Mouse (Mus musculus): ENCODE data around the gene Pank3.
"Not testable (repeated sequence)": the region's sequence is repeated elsewhere in the genome, so short reads cannot be mapped to it uniquely, and the experiment has no call there.

Gene Pank3

GRCm38 (mm10) chr11:35770741-35771504 is 1.6 kb downstream of the Pank3 start:
- in situ Hi-C loops (cut with MboI; ENCODE audit: low pct_unique_long_range_greater_than_20kb in 1 of 2, low sequenced_read_pairs in 2 of 2, unreplicated experiment in 1 of 2): no loop called here

- in situ Hi-C loops (cut with MboI; ENCODE audit: low pct_unique_long_range_greater_than_20kb in 1 of 2, low sequenced_read_pairs in 2 of 2, unreplicated experiment in 1 of 2): loop anchor here in 1 of 2 experiments (5.0 kb wide), 1 partner anchor 57 kb away; the partner anchor contains the start of gene Rars
These were observed 6.3 kb downstream of the Pank3 start for GRCm38 (mm10) chr11:35775606-35776005.

GRCm38 (mm10) chr11:35776452-35776851 is 7.2 kb downstream of the Pank3 start:
- in situ Hi-C loops (cut with MboI; ENCODE audit: low pct_unique_long_range_greater_than_20kb in 1 of 2, low sequenced_read_pairs in 2 of 2, unreplicated experiment in 1 of 2): loop anchor here in 1 of 2 experiments (5.0 kb wide), 1 partner anchor 56 kb away; the partner anchor contains the start of gene Rars

GRCm38 (mm10) chr11:35780336-35780735 is 11.1 kb downstream of the Pank3 start:
- in situ Hi-C loops (cut with MboI; ENCODE audit: low pct_unique_long_range_greater_than_20kb in 1 of 2, low sequenced_read_pairs in 2 of 2, unreplicated experiment in 1 of 2): no loop called here

GRCm38 (mm10) chr11:35782444-35782843 is 13.2 kb downstream of the Pank3 start:
- in situ Hi-C loops (cut with MboI; ENCODE audit: low pct_unique_long_range_greater_than_20kb in 1 of 2, low sequenced_read_pairs in 2 of 2, unreplicated experiment in 1 of 2): no loop called here

GRCm38 (mm10) chr11:35783038-35783437 is 13.8 kb downstream of the Pank3 start:
- in situ Hi-C loops (cut with MboI; ENCODE audit: low pct_unique_long_range_greater_than_20kb in 1 of 2, low sequenced_read_pairs in 2 of 2, unreplicated experiment in 1 of 2): no loop called here

GRCm38 (mm10) chr11:35784002-35784401 is 14.7 kb downstream of the Pank3 start:
- in situ Hi-C loops (cut with MboI; ENCODE audit: low pct_unique_long_range_greater_than_20kb in 1 of 2, low sequenced_read_pairs in 2 of 2, unreplicated experiment in 1 of 2): no loop called here

- in situ Hi-C loops (cut with MboI; ENCODE audit: low pct_unique_long_range_greater_than_20kb in 1 of 2, low sequenced_read_pairs in 2 of 2, unreplicated experiment in 1 of 2): no loop called here
These were observed 15.3 kb downstream of the Pank3 start for GRCm38 (mm10) chr11:35784537-35784936.

GRCm38 (mm10) chr11:35788443-35788842 is 19.2 kb downstream of the Pank3 start:
- in situ Hi-C loops (cut with MboI; ENCODE audit: low pct_unique_long_range_greater_than_20kb in 1 of 2, low sequenced_read_pairs in 2 of 2, unreplicated experiment in 1 of 2): no loop called here

- in situ Hi-C loops (cut with MboI; ENCODE audit: low pct_unique_long_range_greater_than_20kb in 1 of 2, low sequenced_read_pairs in 2 of 2, unreplicated experiment in 1 of 2): not testable (repeated sequence)
These were observed 23.5 kb downstream of the Pank3 start for GRCm38 (mm10) chr11:35792800-35793199.

GRCm38 (mm10) chr11:35797751-35798494 is 28.6 kb downstream of the Pank3 start:
- in situ Hi-C loops (cut with MboI; ENCODE audit: low pct_unique_long_range_greater_than_20kb in 1 of 2, low sequenced_read_pairs in 2 of 2, unreplicated experiment in 1 of 2): no loop called here

GRCm38 (mm10) chr11:35798495-35798820 is 29.2 kb downstream of the Pank3 start:
- in situ Hi-C loops (cut with MboI; ENCODE audit: low pct_unique_long_range_greater_than_20kb in 1 of 2, low sequenced_read_pairs in 2 of 2, unreplicated experiment in 1 of 2): no loop called here

- in situ Hi-C loops (cut with MboI; ENCODE audit: low pct_unique_long_range_greater_than_20kb in 1 of 2, low sequenced_read_pairs in 2 of 2, unreplicated experiment in 1 of 2): no loop called here
These were observed 29.6 kb downstream of the Pank3 start, which contains the start of gene Fbll1 for GRCm38 (mm10) chr11:35798874-35799273. Gene Fbll1, minus strand, starts transcription at chr11:35798884.

- in situ Hi-C loops (cut with MboI; ENCODE audit: low pct_unique_long_range_greater_than_20kb in 1 of 2, low sequenced_read_pairs in 2 of 2, unreplicated experiment in 1 of 2): no loop called here
These were observed 32.0 kb downstream of the Pank3 start for GRCm38 (mm10) chr11:35801332-35801731.

GRCm38 (mm10) chr11:35811458-35811857 is 42.2 kb downstream of the Pank3 start:
- in situ Hi-C loops (cut with MboI; ENCODE audit: low pct_unique_long_range_greater_than_20kb in 1 of 2, low sequenced_read_pairs in 2 of 2, unreplicated experiment in 1 of 2): no loop called here

GRCm38 (mm10) chr11:35816316-35816715 is 47.0 kb downstream of the Pank3 start:
- in situ Hi-C loops (cut with MboI; ENCODE audit: low pct_unique_long_range_greater_than_20kb in 1 of 2, low sequenced_read_pairs in 2 of 2, unreplicated experiment in 1 of 2): no loop called here

GRCm38 (mm10) chr11:35827714-35828113 is 58.4 kb downstream of the Pank3 start:
- in situ Hi-C loops (cut with MboI; ENCODE audit: low pct_unique_long_range_greater_than_20kb in 1 of 2, low sequenced_read_pairs in 2 of 2, unreplicated experiment in 1 of 2): no loop called here

- in situ Hi-C loops (cut with MboI; ENCODE audit: low pct_unique_long_range_greater_than_20kb in 1 of 2, low sequenced_read_pairs in 2 of 2, unreplicated experiment in 1 of 2): loop anchor here in 1 of 2 experiments (5.0 kb wide), 1 partner anchor 55 kb away; no protein-coding TSS in a partner anchor
These were observed 62.9 kb downstream of the Pank3 start for GRCm38 (mm10) chr11:35832139-35832538.

- in situ Hi-C loops (cut with MboI; ENCODE audit: low pct_unique_long_range_greater_than_20kb in 1 of 2, low sequenced_read_pairs in 2 of 2, unreplicated experiment in 1 of 2): loop anchor here in 1 of 2 experiments (5.0 kb wide), 1 partner anchor 56 kb away; no protein-coding TSS in a partner anchor
These were observed 64.0 kb downstream of the Pank3 start for GRCm38 (mm10) chr11:35833270-35833669.

Measured in mouse embryonic stem cell (cell line).